Mouse (Mus musculus): ENCODE measurements at regions not wholly inside any gene's neighbourhood (a gene's known extent, or its start where the extent isn't known, plus 50 kb on each side); places are given as distances from the start of the nearest gene placed in this dataset.

DNA sequence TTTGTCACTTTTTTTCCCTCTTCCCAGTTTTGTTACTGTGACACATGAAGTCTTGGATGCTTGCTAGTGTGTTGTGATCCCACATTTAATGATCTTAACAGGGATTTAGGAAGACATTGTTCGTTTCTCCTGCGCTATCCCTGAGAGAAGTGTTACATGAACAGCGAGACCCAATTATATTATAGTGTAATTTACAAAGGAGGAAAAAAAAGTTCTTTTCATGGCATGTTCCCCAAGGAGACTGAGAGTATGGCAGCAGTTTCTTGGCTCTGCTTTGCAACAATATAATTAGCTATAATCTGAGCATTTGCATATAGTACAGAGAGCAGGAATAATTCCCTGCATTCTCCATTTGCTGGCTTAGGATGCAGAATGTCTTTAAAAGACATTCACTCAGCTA lies 168.6 kb downstream of the Insc start:
- no peak for DNase-seq (ENCODE audit: low spot score in 2 of 2)

DNA sequence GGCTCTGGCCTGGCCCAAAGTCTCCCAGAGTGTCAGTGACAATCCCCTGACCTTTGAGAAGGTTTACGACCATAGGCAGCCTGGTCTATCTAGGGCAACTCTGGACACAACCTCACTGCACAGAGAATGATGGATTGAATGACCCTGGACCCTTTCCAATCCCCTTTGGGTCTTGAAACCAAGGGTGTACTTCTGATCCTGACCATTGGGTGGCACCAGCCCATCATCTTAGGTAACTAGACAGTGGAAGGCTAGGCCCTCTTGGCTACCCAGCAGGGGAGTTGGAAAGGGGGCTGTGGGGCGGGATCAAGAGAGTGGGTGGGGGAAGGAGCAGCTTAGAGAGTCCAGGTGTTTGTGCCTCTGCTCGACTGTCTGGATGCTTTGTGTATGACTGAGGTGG lies 178.7 kb downstream of the Insc start:
- DNase-seq (ENCODE audit: low spot score in 2 of 2) = peak; percentile 63 to 80

DNA sequence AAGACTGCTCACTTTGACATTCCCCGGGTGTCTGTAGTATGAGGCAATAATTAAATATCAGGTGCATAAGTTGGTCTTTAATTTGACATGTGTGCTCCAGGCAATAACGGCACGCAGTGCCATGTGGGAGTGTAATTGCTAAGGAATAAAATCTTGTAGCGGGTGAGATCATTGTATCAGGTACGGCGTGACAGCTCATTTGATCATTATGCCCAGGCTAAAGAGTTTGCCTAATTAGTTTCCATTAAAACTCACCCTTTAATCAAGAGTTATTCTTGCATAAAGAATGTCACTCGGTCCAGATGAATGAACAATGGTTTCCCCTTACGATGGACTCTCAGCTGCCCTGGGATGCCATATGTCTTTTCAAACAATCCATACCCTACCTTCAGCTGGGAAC lies 190.4 kb downstream of the Insc start:
- no peak for DNase-seq (ENCODE audit: low spot score in 2 of 2)

DNA sequence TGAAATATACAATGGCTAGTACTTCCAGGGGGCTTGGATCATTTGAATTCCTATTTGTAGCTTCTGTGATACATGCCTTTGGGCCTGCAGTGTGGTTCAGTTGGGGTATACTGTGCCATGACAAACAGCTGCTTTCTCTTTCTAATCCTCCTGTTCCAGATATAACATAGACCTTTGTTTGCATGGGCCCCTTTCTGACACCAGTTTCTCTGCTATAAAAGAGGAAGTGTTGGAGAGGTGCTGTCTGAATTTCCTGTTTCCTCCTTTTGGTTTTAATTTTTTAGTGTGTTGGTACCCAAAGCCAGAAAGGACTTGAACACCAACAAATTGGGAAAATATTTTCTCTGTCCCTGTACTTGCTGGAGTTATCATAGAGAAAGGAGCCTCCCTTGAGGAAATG lies 207.3 kb downstream of the Insc start:
- DNase-seq (ENCODE audit: low spot score in 2 of 2) = no peak

GRCm38 (mm10) chr7:114963206-114963605 lies 219.7 kb downstream of the Insc start:
- DNase-seq (ENCODE audit: low spot score in 2 of 2) = peak in 1 of 2 experiments; percentile 7

DNA sequence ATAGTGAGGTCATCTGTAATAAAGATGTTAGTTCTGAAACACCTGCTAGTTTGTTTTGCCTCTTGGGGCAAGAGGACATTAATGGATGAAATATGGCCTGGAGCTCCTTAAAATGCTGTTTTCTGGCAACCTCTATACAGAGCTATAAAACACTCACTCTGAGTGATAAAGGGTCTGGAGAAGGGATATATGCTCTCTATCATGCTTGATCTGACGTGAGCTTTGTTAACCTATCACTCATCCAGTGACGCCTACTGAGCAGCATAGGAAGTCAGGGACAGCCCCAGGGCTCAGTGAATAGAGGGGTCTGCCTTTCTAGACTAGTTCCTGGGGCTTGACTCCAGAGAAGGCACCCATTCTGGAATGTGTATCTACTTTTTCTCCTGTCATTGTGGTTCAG lies 222.4 kb downstream of the Insc start:
- no peak for DNase-seq (ENCODE audit: low spot score in 2 of 2)

GRCm38 (mm10) chr7:114986481-114986880 lies 243.0 kb downstream of the Insc start:
- peak in 1 of 2 experiments; percentile 18 for DNase-seq (ENCODE audit: low spot score in 2 of 2)

DNA sequence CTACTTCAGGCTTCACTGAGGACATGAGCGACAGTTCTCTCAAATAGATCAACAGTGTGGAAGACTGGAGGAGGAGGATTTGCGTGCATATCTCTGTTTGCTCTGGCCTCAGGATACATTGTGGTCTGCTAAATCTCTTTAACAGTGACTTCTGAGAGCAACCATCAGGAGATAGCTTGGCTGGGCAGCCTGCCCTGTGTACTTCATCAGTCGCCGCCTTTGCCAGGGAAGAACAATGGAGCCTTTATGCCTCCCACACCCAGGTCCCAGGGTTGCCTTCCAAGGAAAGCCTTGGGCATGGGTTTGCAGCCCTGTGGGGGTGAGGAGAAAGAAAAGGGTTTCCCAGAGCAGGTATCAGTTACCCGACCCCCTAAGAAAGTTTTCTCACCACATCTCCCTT lies 247.8 kb downstream of the Insc start:
- DNase-seq (ENCODE audit: low spot score in 2 of 2) = no peak

GRCm38 (mm10) chr7:114992440-114992839 lies 248.9 kb downstream of the Insc start:
- DNase-seq (ENCODE audit: low spot score in 2 of 2) = no peak

DNA sequence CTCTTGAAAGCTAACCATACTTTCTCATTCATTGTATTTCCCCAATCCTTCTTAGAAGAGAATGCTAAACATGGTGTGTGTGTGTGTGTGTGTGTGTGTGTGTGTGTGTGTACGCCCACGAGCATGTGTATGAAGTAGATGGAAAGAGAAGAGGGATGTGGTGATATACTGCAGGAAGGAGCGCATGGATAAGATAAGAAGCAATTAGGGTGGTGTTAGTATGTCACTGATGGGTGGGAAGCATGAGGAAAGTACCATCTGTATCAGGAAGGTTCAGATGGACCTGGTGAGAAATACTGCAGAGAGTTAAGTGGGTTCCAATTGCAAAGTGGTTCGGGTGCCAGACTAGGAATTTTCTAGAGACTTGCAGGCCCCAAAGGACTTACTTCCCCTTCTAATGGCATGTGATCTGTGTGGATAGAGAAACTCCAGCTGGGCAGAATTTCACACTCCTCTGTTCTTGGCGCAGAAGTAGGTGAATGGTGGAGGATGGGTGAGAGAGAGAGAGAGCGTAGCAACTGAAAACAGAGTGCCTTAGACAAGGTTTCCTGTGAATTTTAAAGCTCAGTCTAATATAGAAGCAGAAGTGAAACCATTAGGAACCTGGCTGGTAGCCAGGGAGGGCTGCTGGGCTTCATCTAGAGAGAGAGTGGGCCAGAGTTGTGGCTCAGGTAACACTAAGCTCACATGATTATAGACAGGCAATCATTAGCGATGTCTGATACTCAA lies 257.5 kb downstream of the Insc start:
- DNase-seq (ENCODE audit: low spot score in 2 of 2) = peak; percentile 4 to 17

- no peak for DNase-seq (ENCODE audit: low spot score in 2 of 2)
Measured at GRCm38 (mm10) chr7:115014253-115014998, 270.9 kb downstream of the Insc start.

DNA sequence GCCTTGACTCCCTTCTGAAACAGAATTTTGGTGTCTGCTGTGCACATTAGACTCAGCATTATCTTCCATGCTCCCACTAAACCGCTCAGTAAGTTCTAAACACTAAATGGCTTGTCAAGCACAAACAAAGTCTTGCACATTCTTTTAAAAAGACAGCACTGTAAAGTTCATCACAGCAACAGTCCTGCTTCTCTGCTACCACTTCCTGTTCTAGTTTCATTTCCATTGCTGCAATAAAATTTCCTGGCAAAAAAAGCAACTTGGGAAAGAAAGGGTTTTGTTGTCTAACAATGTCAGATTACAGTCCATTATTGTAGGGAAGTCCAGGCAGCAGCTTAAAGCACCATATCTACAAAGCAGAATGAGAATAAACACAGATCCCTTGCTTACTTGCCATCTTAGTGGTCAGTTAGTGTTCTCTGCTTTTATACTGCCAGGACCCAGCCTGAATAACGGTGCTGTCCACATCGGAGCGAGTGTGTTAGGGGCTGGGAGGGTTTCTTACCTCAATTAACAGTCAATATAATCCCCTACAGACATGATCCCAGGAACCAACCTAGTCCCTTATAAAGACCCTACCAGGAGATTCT lies 276.0 kb downstream of the Insc start:
- no peak for DNase-seq (ENCODE audit: low spot score in 2 of 2)

- no peak for DNase-seq (ENCODE audit: low spot score in 2 of 2)
Measured at GRCm38 (mm10) chr7:115020023-115020422, 276.5 kb downstream of the Insc start.

DNA sequence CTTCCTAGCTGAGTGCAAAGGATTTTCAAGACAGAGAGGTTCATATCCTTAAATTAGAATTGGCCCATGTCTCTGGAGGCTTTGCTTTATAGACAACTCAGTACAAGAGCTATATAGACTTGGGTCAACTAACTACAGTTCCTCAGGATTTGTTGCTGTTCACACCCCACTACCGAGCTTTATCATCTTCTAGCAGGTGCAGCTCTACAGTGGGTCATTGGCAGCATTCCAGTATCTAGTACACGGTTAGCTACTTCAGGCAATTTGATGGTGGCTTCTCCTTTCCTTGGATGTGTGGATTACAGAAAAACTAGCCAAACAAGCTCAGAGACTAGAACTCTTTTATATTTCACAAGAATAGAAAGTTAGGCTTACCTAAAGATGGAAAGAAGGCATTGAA lies 282.3 kb downstream of the Insc start:
- DNase-seq (ENCODE audit: low spot score in 2 of 2) = no peak

GRCm38 (mm10) chr7:115027685-115028084 lies 284.2 kb downstream of the Insc start:
- DNase-seq (ENCODE audit: low spot score in 2 of 2) = no peak

GRCm38 (mm10) chr7:115033987-115034386 lies 290.5 kb downstream of the Insc start:
- no peak for DNase-seq (ENCODE audit: low spot score in 2 of 2)

DNA sequence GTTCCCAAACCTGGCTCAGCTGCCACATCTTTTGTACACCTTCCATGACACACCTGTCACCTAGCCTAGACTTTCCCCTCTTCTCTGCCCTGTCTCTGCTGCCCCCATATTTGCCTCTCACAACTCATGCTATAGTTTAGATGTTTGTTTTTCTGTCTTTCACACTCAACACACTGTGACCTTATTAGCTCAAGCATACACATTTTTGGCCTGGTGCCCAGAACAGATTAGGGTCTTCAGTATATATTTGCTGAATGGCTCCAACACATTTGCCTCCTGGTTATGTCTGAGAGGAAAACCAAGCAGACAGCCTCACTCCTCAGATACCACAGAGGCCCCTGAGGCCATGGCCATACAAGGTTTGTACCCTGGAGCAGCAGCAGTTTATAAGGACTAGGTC lies 312.0 kb downstream of the Insc start:
- no peak for DNase-seq (ENCODE audit: low spot score in 2 of 2)

- no peak for DNase-seq (ENCODE audit: low spot score in 2 of 2)
Measured at GRCm38 (mm10) chr7:115056992-115057645, 313.6 kb downstream of the Insc start.

DNA sequence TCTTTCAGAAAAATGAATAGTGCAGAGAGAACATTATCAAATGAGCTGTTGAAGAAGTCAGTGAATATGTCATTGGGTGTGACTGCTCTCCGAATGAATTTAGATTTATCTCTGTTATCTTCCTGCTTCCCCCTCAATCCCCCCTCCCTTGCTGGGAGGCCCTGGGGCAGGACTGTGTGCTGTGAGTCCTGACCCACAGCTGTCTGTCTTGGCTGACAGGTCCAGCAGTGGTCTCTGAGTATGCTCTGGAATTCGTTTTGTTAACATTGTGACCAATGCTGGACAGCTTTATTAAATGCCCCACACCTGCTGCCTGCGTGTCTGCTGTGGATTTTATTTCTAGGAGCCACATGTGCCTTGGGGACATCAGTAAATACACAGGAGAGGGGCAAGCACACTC lies 314.2 kb downstream of the Insc start:
- no peak for DNase-seq (ENCODE audit: low spot score in 2 of 2)

- DNase-seq (ENCODE audit: low spot score in 2 of 2) = no peak
Measured at GRCm38 (mm10) chr7:115060171-115060570, 316.7 kb downstream of the Insc start.

- DNase-seq (ENCODE audit: low spot score in 2 of 2) = no peak
Measured at GRCm38 (mm10) chr7:115062817-115063216, 319.3 kb downstream of the Insc start.

GRCm38 (mm10) chr7:115067641-115068040 lies 324.1 kb downstream of the Insc start:
- DNase-seq (ENCODE audit: low spot score in 2 of 2) = no peak
